Mouse (Mus musculus) layer of hippocampus, postnatal 10 days (tissue): ENCODE measurements around the gene Atxn2l. TPM values are rescaled to one million over a fixed set of nuclear protein-coding genes. Genes with fewer than 3 reads are reported as not detected.

ENCODE experiments used
- DNase-seq, 2 experiments: peaks; one replicate each; pipeline ENCODE4 v3.0.0; 2021; ENCODE audit warnings: low spot score in 2 of 2
- total RNA-seq, 2 experiments: library from RNA; stranded (reverse); gene quantifications; 2 replicates each; pipeline ENCODE4 v1.2.3; 2021

Gene Atxn2l
- total RNA-seq, 2 experiments from 2014 or later = 118 to 123 TPM

- no peak for DNase-seq
Observed at GRCm38 (mm10) chr7:126464121-126464520, 39.1 kb downstream of the Atxn2l start.

- DNase-seq = no peak
Observed at GRCm38 (mm10) chr7:126463547-126463946, 39.7 kb downstream of the Atxn2l start.

GRCm38 (mm10) chr7:126463004-126463403 lies 40.2 kb downstream of the Atxn2l start, which contains the start of gene Atp2a1:
Atp2a1 (minus strand) TSS chr7:126463108.
- DNase-seq = no peak

- DNase-seq = no peak
Observed at GRCm38 (mm10) chr7:126461626-126462025, 41.6 kb downstream of the Atxn2l start.

- DNase-seq = no peak
Observed at GRCm38 (mm10) chr7:126460623-126461399, 42.4 kb downstream of the Atxn2l start.

- DNase-seq = no peak
Observed at GRCm38 (mm10) chr7:126458844-126459618, 44.2 kb downstream of the Atxn2l start.

GRCm38 (mm10) chr7:126458225-126458624 lies 45.0 kb downstream of the Atxn2l start:
- DNase-seq = no peak

- no peak for DNase-seq
Observed at GRCm38 (mm10) chr7:126456382-126457266, 46.6 kb downstream of the Atxn2l start.

- DNase-seq = no peak
Observed at GRCm38 (mm10) chr7:126455242-126455641, 48.0 kb downstream of the Atxn2l start.

- no peak for DNase-seq
Observed at GRCm38 (mm10) chr7:126453861-126454260, 49.4 kb downstream of the Atxn2l start.

GRCm38 (mm10) chr7:126452244-126452643 lies 51.0 kb downstream of the Atxn2l start:
- no peak for DNase-seq

- no peak for DNase-seq
Observed at GRCm38 (mm10) chr7:126450641-126451040, 52.6 kb downstream of the Atxn2l start.

GRCm38 (mm10) chr7:126449991-126450390 lies 53.2 kb downstream of the Atxn2l start:
- DNase-seq = no peak

GRCm38 (mm10) chr7:126448481-126448880 lies 54.8 kb downstream of the Atxn2l start:
- DNase-seq = no peak

- no peak for DNase-seq
Observed at GRCm38 (mm10) chr7:126446217-126446616, 57.0 kb downstream of the Atxn2l start.

GRCm38 (mm10) chr7:126445104-126445815 lies 58.0 kb downstream of the Atxn2l start:
- DNase-seq = no peak

- no peak for DNase-seq
Observed at GRCm38 (mm10) chr7:126444536-126444935, 58.7 kb downstream of the Atxn2l start.

GRCm38 (mm10) chr7:126443997-126444396 lies 59.2 kb downstream of the Atxn2l start:
- no peak for DNase-seq
